Mouse (Mus musculus): Measurements from ENCODE around the gene Ank3. TPM values are rescaled to one million over a fixed set of nuclear protein-coding genes. Genes with fewer than 3 reads are reported as not detected.

The Ank3 gene
- total and polyA plus RNA-seq, 3 experiments, result 3.2 to 6.7 TPM; not detected in 1

- DNase-seq (ENCODE audit: low read depth, low spot score), result no peak
- Histone ChIP-seq H3K27ac (ENCODE audit: control insufficient read depth, low read depth, low read length) (no peak overlapping the region), H3K36me3 (ENCODE audit: control insufficient read depth in 1 of 2, insufficient read depth in 2 of 2, low read length in 2 of 2) (no peaks in the 10 kb centered on the region), H3K79me2 (ENCODE audit: control insufficient read depth, insufficient read depth, low read length, poor library complexity) (no peaks in the 10 kb centered on the region), H3K9me3 (replicated peaks; ENCODE audit: insufficient read depth, low read length) (no peaks in the 10 kb centered on the region), H3K4me3 (ENCODE audit: control insufficient read depth in 1 of 2, insufficient read depth in 1 of 2, low read depth in 2 of 2, low read length in 2 of 2) (no peak overlapping the region), H3K27me3 (ENCODE audit: control insufficient read depth in 1 of 2, insufficient read depth in 2 of 2, low read length in 2 of 2) (no peaks in the 10 kb centered on the region), H3K9ac (ENCODE audit: control insufficient read depth, low read depth, low read length, poor library complexity, severe bottlenecking) (no peak overlapping the region), H3K4me1 (ENCODE audit: control insufficient read depth in 1 of 2, insufficient read depth in 2 of 2, low read length in 2 of 2) (no peaks in the 10 kb centered on the region)
- TF ChIP-seq USF1 (IDR thresholded peaks at IDR 0.05; ENCODE audit: low read depth, low read length) (no peak), MEF2A (IDR thresholded peaks at IDR 0.05; ENCODE audit: extremely low read depth, insufficient replicate concordance, low read depth, low read length, poor library complexity, severe bottlenecking) (no peak), CTCF (IDR thresholded peaks at IDR 0.05 in 2 of 3, conservative IDR thresholded peaks at IDR 0.05 in 1 of 3; ENCODE audit: control insufficient read depth in 1 of 3, insufficient read depth in 1 of 3, low read depth in 2 of 3, low read length in 3 of 3, poor library complexity in 1 of 3, severe bottlenecking in 1 of 3) (no peak), POLR2AphosphoS5 (IDR thresholded peaks at IDR 0.05; ENCODE audit: borderline replicate concordance, low read depth, low read length) (no peak), NRF1 (IDR thresholded peaks at IDR 0.05; ENCODE audit: insufficient read depth, low read depth, low read length, poor library complexity, severe bottlenecking) (no peak), RCOR1 (IDR thresholded peaks at IDR 0.05; ENCODE audit: low read depth, low read length) (no peak), ELF1 (IDR thresholded peaks at IDR 0.05; ENCODE audit: low read depth, low read length) (no peak), UBTF (IDR thresholded peaks at IDR 0.05; ENCODE audit: borderline replicate concordance, insufficient read depth, low read depth, low read length) (no peak), MYB (IDR thresholded peaks at IDR 0.05; ENCODE audit: low read depth, low read length) (no peak), ZKSCAN1 (IDR thresholded peaks at IDR 0.05; ENCODE audit: low read depth, low read length) (no peak), MAZ (IDR thresholded peaks at IDR 0.05; ENCODE audit: low read depth, low read length) (no peak), ETS1 (IDR thresholded peaks at IDR 0.05; ENCODE audit: low read depth, low read length) (no peak)
Observed at GRCm38 (mm10) chr10:69574190-69574663, 175.7 kb downstream of the Ank3 start.

- no peaks in the 10 kb centered on the region for H3K79me2 ChIP-seq (ENCODE audit: control insufficient read depth, insufficient read depth, low read length, poor library complexity)
- no peak for DNase-seq (ENCODE audit: low read depth, low spot score)
- H3K9me3 ChIP-seq (replicated peaks; ENCODE audit: insufficient read depth, low read length), result no peaks in the 10 kb centered on the region
- H3K27ac ChIP-seq (ENCODE audit: control insufficient read depth, low read depth, low read length), result no peak overlapping the region
- H3K4me3 ChIP-seq (ENCODE audit: control insufficient read depth in 1 of 2, insufficient read depth in 1 of 2, low read depth in 2 of 2, low read length in 2 of 2), result no peak overlapping the region
- no peaks in the 10 kb centered on the region for H3K4me1 ChIP-seq (ENCODE audit: control insufficient read depth in 1 of 2, insufficient read depth in 2 of 2, low read length in 2 of 2)
- no peaks in the 10 kb centered on the region for H3K36me3 ChIP-seq (ENCODE audit: control insufficient read depth in 1 of 2, insufficient read depth in 2 of 2, low read length in 2 of 2)
- H3K27me3 ChIP-seq (ENCODE audit: control insufficient read depth in 1 of 2, insufficient read depth in 2 of 2, low read length in 2 of 2), result no peaks in the 10 kb centered on the region; a peak in 1 of 4 replicates
- H3K9ac ChIP-seq (ENCODE audit: control insufficient read depth, low read depth, low read length, poor library complexity, severe bottlenecking), result no peak overlapping the region
- TF ChIP-seq ZNF384 (IDR thresholded peaks at IDR 0.05; ENCODE audit: low read depth, low read length) (no peak), EP300 (IDR thresholded peaks at IDR 0.05; ENCODE audit: low read depth in 1 of 2, low read length in 2 of 2) (no peak), POLR2AphosphoS5 (IDR thresholded peaks at IDR 0.05; ENCODE audit: borderline replicate concordance, low read depth, low read length) (no peak), NRF1 (IDR thresholded peaks at IDR 0.05; ENCODE audit: insufficient read depth, low read depth, low read length, poor library complexity, severe bottlenecking) (no peak), CHD2 (IDR thresholded peaks at IDR 0.05; ENCODE audit: low read length) (no peak), SIN3A (IDR thresholded peaks at IDR 0.05; ENCODE audit: low read length) (no peak), GABPA (IDR thresholded peaks at IDR 0.05; ENCODE audit: low read depth, low read length) (no peak), USF2 (IDR thresholded peaks at IDR 0.05; ENCODE audit: borderline replicate concordance in 1 of 2, insufficient read depth in 1 of 2, low read depth in 1 of 2, low read length in 2 of 2) (no peak), MAZ (IDR thresholded peaks at IDR 0.05; ENCODE audit: low read depth, low read length) (no peak), ZC3H11A (IDR thresholded peaks at IDR 0.05; ENCODE audit: low read depth, low read length) (no peak), SMC3 (IDR thresholded peaks at IDR 0.05; ENCODE audit: low read depth, low read length) (no peak), POLR2A (IDR thresholded peaks at IDR 0.05; ENCODE audit: control insufficient read depth in 1 of 2, insufficient read depth in 1 of 2, low read depth in 1 of 2, low read length in 2 of 2, poor library complexity in 1 of 2) (no peak)
Observed at GRCm38 (mm10) chr10:69574894-69575293, 176.3 kb downstream of the Ank3 start.

Measured in MEL (cell line).